Mouse (Mus musculus): ENCODE results near the gene Evi2a.

The Evi2a gene

DNA sequence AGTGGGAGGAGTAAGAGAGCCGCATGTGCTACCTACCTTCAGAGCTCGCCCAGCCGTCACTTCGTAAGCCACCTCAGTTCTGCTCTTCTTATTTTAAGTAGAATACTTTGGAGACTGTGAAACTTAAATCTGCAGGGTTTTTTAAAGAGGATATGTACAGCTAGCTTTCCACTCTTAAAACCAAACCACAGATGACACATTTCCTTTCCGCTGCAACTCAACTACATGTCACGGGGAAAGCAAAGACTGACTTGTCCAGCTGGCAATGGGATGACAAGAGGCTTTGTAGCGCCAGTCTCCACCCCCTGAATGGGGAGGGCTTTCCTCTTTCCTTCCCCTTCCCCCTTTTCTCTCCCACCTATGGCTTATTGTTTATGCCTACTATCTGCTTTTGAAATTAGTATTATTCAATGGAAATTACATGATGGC is at the start of gene Evi2a, which contains the start of gene Evi2:
TSS of gene Evi2a (minus strand) at position 277 of the 429 bp plus-strand sequence.
TSS of gene Evi2 (minus strand) at position 257 of the 429 bp plus-strand sequence.
- DNase-seq = no peak

DNA sequence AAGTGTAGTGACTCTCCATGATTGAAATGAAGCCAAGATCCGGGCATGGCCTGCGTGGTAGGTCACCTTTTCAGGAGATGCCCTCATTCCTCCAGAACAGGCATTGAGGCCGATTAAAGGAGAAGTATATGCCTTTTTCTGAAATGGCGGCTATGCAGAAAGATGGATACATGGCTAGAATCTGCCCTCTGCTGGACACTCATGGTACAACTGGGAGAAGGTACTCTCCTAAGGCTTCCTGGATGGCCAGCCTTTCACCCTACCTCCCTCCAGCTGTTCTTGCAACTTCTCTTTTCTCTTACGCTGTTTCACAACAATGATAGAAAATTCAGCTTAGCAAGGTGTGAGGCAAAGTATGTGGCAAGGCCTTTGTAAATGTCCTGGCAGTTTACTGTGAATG is 47.3 kb upstream of the Evi2a start:
- DNase-seq = peak; percentile 84

DNA sequence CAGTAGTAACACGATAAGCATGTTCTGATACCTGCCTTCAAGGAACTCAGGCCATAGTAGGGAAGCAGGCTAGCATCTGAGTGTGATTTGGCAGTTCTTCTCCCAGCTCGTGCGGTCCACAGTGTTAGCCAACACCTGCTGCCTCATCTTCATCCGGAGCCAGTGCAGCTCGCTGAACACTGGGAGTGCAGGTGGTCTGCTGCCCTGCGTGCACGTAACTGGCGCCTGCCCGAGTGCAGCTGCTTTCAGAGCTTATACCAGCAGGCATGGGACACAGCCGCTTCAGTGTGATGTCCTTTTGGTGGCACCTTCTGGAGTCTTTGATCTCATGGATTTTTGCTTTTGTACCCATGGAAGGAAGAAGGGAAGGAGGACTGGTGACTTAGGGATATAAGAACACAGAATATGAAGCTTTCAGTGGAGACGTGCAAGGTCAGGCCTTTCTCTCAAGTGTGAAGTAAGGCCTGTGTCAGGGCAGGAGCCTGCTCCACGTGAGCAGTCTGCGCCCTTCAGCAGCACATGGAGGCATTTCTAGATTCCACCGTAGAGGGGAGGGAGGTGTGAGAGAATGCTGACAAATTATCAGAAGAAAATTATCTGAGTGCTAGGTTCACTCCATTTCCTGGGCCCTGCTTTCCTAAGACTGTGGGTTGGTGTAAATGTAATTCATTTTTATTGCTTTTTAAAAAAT is 45.1 kb upstream of the Evi2a start:
- DNase-seq = no peak

DNA sequence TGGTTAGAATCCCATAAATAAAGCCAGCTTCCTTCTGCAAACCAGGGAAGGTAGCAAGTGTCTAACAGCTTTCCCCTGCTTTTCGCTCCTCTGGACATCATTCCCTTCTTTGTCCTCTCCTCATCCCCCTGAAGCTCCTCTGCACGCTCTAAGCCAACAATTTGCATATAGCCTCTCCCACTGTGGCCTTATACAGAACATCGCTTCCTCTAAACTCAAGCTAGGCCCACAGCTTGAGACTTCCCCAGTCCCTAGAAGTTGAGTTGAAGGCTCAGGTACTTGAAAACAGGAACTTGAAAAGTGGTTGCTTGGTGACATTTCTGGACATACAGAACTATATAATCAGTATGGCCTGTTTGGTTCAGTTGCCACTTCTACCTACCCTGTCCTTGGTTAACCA is 43.4 kb upstream of the Evi2a start:
- no peak for DNase-seq

DNA sequence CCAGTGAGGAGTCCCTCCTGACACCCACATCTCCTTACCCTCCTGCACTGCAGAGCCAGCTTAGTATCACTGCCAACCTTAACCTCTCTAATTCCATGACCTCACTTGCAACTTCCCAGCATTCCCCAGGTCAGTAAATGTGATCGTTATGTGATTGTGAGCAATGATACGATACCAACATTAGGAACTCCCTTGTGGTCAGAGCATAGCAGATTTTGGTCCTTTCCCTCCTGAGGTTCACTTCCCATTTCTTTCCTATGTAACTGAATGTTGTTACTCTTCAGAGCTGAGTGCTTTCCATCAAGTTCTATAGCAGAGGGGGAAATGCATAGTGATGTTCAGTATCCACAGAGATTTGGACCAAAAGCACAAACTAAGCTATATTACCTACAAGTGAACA is 39.9 kb upstream of the Evi2a start:
- no peak for DNase-seq

DNA sequence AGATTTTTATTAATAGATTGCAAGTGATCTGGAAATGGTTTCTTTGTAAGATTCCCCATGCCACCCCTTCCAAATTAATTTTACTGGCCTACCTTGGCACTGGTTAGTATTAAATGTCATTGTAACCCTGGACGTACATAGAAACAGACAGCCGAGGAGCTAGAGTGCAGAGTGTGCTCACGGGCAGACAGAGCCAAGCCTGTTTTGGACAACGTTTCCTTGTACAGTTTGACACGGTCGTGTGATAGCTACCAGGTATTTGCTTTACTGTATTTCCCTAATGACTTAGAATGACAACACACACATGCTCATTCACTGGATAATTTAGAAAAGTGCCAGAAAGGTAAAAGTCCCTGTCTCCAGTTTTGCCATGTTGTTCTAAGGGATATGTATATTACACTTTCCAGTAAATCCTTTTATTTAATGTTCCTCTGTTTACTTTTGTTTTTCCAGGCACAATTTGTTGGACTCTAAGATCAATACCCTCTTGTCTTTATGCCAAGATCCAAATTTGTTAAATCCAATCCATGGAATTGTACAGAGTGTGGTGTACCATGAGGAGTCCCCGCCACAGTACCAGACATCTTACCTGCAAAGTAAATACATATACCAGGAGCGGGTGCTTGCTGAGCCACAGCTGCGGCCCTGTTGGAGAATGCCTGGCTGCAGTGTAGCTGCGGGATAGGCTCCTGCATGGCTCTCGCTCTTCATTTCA is 37.9 kb upstream of the Evi2a start:
- DNase-seq = no peak

DNA sequence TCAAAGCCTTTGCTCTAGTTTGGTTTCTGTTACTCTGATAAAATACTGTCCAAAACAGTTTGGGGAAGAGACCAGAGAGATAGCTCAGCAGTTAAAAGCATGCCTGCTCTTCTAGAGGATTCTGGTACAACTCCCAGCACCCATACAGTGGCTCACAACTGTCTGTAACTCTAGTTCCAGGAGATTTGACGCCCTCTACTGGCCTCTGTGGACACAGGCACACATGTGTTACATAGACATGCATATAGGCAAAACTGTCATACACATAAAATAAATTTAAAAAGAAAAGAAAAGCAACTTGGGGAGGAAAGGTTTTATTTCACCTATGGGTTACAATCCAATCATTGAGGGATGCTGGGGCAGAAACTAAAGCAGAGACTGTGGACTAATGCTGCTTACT is 36.5 kb upstream of the Evi2a start:
- DNase-seq = no peak

DNA sequence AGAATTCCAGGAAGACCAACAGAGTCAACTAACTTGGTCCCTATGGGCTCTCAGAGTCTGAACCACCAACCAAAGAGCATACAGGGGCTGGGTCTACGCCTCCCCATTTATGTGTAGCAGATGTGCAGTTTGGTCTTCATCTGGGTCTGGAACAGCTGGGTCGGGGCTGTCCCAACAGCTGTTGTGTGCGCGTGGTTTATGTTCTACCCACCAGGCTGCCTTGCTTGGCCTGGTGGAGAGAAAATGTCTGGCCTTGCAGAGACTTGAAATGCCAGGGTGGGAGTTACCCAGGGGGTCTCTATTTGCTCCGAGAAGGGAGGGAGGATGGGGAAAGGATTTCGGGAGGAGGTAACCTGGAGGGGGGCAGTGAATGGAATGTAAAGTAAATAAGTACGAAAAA is 33.1 kb upstream of the Evi2a start:
- no peak for DNase-seq

DNA sequence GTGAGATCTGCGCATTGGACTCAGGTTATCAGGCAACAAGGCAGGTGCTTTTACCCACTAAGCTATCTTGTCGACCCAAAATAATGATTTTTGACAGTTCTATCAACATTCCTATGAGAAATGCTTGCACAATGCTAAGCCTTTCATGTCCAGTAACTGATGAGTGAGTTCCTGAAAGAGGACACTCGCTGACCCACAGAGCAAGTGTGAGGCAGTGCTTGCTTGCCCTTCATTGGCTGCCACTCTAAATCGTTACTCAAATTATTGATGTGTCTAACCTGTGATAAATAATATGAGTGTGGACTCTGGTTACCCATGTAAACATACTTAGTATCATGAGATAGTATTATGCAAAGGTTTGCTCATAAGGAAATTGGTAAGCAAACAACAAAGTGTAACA is 30.1 kb upstream of the Evi2a start:
- DNase-seq = no peak

DNA sequence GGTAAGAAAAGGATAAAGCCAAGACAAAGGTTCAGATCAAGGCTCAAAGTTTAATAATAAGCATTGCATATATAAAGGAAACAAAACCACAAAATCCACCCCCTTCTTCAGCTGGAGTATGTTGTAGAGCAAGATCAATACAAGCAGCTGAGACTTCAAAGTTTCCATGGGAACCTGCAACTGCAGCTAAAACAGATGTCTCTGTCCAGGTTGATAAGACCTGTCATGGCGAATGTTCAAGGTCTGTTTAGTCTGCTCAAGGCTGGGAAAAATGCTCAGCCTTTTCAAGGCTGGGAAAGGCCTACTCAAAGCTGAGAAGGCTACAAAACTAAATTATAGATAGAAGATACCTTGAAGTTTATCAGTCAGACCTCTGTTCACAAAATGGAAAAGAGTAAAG is 22.2 kb upstream of the Evi2a start:
- DNase-seq = no peak

DNA sequence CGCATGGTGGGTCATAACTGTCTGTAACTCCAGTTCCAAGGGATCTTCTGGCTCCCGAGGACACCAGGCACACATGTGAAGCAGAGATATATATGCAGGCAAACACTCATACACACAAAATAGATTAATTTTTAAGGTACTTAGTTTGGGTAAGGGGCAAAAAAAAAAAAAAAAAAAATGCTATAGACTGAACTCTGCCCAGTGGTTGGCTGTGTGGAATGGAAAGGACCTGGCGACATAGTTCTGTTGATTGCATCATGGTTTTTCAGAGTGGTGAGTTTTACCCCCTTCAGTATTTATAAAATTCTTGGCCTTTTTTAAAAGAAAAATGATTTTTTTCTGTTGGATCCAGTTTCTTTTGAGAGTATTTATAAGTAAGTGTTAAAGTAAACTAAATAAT is 5.9 kb upstream of the Evi2a start:
- no peak for DNase-seq

DNA sequence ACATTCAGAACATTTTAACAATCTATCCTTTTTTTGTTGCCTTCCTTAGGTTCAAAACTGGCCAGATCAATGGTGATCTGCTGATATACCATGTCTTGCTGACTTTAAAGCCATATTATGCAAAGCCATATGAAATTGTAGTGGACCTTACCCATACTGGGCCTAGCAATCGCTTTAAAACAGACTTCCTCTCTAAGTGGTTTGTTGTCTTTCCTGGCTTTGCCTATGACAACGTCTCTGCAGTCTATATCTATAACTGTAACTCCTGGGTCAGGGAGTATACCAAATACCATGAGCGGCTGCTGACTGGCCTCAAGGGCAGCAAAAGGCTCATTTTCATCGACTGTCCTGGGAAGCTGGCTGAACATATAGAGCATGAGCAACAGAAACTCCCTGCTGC is 5.1 kb upstream of the Evi2a start:
- DNase-seq = no peak

DNA sequence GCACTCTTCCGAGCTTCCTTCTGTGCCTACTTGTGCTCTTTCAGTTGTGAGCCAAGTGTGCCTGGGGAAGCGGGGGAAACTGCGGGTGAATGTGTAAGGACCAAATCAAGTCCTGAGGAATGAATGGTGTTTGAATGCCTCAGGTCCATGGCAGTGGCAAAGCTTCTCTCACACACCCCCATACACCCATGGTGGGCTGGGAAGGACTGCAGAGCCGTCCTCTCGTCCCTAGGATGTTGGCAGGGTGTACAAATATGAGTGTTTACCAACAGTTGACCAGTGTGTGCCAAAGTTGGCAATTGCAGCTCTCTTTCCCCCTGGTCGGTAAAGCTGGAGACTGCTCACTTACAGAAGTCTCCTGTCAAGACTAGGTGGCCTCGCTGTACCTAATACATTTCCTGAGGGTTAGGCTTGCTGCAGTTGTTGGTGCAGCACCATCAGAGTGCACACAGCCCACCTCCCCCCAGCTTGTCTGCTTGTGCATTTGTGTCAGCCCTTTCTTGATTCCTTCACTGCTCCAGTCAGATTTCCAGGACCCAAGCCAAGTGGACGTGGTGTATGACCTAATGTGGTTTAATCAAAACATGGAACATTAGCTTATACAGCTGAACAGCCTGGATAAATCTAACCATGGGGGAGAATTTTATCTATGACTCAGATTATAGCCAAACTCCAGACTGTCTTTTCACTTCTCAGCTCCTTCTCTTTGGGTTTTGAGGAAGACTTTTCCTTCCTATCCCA is 3.7 kb upstream of the Evi2a start:
- no peak for DNase-seq

DNA sequence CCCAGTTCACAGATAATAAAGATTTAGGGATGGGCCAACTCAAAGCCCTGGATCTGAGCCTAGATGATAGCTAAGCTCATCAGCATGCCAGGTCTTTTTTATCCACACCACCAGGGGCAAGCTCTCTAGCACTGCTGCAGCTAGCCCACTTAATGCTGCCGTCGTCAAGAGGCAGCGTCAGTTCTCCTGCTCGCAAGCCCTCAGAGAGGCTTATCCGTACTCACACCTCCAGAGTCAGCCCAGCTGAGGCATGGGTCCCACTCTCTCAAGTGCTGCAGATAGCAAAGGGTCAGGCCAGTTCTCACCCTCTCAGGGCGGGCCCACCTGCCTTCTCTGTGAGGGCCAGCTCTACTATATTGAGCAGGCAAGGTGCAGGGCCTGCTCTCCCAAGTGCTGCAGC is 2.9 kb upstream of the Evi2a start:
- DNase-seq = no peak

DNA sequence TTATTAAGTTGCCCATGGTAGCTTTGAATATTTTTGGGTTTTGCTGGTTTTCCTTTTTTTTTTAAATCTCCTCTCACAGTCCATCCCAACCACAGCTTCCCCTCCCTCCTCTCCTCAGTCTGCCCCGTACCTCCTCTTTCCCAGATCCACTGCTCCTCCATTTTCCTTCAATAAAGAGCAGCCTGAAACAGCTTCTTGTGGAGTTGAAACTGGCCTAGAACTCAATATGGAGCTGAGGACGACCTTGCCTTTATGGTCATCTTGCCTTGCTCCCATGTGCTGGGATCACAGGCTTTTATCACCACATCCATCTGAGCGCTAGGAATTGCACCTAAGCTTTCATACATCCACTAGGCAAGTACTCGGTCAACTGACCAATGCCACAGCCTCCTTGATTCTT is 1.1 kb upstream of the Evi2a start:
- DNase-seq = no peak

DNA sequence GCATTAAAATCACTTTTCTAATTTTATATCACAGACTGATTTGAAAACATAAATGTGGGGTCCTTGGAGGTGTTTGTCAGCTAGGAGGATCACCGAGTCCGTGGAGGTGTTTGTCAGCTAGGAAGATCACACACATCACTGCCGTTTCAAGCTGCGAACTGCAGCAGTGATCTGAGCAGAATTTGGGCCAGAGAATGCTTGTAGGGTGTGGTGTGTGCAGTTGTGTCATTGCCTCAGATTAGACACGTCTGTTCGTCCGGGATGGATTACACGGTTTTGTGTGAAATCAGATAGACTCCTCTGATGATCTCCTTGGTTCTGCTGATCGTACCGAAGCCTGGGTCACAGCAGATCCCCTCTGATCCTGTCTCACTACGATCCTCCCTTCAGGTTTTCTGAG is 365 bp upstream of the Evi2a start:
- no peak for DNase-seq

DNA sequence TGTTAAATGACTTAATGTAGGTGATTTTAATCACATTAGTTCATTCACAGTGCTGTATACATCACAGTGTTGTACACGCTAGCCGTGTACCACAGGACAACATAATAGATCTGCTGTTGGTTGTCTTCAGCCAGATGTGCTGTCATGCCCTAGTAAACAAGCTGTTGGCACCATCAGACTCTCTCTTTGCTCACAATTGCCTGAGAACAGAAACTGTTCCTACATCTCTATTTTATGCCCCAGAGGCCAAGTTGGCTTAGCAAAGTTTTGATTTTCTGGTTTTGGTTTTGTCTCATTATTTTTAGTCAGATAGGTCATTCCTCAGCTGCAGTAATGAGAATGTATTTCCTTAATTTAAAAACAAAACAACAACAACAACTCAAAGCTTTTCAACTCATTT is 673 bp downstream of the Evi2a start:
- DNase-seq = no peak

DNA sequence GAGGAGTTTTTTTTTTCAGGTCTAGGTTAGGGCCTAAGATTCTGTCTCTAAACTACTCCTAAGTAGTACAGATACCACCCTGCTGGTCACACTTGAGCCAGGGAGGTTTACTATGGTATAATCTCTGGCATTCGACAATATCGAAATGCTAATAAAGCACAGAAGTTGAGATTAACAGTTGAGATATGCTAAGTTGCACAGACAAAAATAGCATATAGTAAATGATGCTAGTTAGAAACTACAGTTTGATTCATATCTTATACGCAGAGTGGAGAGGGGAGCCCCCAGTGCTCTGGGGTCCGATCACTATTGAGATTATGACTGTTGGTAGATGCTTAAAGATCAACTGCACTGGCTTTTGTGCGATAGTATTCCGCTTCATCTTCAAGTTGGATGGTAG is 1.2 kb downstream of the Evi2a start:
- no peak for DNase-seq

DNA sequence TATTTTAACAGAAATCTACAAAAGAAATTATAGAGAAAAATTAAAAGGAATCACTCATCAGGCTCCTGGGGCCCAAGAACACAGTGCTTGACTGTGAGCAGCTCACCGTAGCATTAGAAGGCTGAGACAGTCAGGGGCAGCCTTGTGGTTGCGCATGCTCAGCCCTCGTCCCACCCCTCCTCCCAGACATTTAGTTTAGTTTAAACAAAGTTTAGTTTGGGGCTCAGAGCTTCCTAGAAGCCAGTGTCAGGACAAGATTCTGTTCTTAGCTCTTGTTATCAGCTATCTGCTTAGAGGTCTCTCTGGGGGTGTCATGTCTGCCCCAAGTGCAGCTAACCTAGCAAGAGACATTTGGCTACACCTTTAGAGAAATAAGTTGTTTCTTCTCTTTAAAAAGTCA is 1.8 kb downstream of the Evi2a start:
- DNase-seq = no peak

DNA sequence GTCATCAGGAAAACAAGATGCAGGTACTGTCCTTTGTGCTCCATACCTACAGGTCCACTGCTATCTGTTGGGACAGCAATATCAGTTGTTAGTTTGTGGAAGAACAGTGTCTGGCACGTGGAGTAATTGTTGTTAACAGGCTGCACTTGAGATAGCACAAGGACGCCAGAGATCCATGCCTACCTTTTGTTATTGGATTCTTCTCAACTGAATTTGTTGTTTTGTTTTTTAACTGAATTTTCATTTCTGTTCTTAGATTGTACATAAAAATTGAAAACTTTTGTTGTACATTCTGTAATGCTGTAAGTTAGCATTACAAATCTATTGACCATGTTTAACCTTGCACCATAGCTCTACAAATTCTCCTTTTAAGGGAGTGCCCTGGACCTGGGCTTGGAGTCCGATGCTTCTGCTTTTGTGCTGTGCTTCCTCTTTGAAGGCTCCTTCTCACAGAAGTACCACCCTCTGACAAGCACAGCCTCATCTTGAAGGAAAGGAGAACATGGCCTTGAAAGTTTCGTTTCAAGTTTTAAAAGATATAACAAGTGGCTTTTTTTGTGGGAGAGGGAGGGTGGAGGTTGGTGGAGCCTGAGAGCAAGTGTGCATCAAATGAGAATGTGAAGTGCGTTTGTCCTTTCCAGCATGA is 2.5 kb downstream of the Evi2a start:
- DNase-seq = no peak

DNA sequence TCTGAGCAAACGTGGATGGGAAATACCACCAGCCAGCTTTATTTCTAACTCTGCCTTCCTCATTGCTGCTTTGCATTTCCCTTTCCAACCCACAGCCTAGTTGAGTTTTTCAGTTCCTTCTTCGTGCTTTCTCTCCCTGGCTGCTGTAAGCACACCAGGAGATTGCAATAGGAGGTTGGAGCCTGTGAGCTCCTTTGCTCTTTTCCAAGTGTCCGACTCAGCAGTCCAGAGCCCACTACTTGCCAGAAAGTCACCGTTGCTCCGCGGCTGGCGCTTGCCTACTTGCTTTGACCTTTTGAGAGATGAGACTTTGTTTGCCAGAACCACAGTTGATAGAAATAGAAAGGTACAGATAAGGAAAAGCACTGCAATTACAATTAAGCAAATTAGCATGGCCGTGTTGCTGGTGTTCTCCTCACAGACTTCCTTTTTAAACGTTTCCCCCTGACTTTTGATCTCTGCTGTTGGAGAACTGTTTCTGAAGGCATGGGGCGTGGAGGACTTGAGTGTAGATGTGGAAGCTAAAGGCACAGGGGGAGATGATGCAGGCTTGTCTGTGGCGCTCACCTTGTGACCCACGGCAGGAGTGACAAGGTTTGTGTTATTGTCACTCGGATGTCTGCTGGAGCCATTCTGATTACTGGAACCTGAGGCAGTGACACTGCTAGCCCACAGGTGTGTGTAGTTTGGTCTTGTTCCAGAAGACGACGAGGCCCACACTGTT is 3.2 kb downstream of the Evi2a start:
- DNase-seq = no peak

DNA sequence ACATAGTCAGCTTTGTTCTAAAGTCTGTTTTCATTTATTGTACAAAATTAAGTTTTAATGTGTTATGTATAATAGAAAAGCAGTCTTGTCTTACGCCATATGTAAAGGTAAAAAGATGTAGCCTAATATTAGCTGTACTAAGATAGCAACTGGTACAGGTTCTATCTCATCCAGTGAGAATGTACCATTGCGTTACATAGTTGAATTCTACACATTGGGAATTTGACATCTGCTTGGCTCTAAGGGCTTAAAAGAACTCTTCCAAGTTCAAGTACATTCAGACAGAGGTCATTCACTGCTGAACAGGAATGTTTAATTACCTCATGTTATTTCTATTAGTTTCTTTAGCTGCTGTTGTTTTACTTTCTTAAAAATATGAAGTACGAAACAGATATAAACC is 3.9 kb downstream of the Evi2a start:
- DNase-seq = no peak

DNA sequence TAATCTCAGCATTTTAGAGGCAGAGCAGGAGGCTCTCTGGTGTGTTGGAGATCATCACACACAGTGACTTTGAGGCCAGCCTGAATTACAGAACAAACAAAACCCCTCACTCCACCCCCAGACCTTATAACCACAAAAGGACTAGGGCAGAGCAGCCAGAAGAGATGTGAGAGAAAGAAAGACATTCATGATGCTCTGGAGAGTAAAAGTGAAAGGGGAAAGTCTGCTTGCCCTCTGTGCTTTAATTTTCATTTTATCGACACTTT is 6.2 kb downstream of the Evi2a start:
- DNase-seq = no peak

Measured in right cerebral cortex, postnatal 4 days (tissue).